Mouse (Mus musculus) left cerebral cortex, postnatal 4 days (tissue): ENCODE measurements around the gene Rgs14. TPM values are rescaled to one million over a fixed set of nuclear protein-coding genes. Genes with fewer than 3 reads are reported as not detected.
A peak's percentile ranks its signal among the peaks of the same experiment; 100 is the strongest.

Source experiments
- DNase-seq: peaks from one replicate; pipeline ENCODE4 v3.0.0-alpha.2; 2022
- intact Hi-C: fragments of 180-260 bp; cut with DNase I; formaldehyde crosslinking; loops from one replicate; pipeline ENCODE4 v1.15.1; 2025
- total RNA-seq, 2 experiments: library from RNA; stranded (reverse); gene quantifications; 2 replicates each; pipeline ENCODE4 v1.2.3; 2021

Rgs14 gene
- total RNA-seq, 2 experiments from 2014 or later: 4.3 to 6.3 TPM

DNA sequence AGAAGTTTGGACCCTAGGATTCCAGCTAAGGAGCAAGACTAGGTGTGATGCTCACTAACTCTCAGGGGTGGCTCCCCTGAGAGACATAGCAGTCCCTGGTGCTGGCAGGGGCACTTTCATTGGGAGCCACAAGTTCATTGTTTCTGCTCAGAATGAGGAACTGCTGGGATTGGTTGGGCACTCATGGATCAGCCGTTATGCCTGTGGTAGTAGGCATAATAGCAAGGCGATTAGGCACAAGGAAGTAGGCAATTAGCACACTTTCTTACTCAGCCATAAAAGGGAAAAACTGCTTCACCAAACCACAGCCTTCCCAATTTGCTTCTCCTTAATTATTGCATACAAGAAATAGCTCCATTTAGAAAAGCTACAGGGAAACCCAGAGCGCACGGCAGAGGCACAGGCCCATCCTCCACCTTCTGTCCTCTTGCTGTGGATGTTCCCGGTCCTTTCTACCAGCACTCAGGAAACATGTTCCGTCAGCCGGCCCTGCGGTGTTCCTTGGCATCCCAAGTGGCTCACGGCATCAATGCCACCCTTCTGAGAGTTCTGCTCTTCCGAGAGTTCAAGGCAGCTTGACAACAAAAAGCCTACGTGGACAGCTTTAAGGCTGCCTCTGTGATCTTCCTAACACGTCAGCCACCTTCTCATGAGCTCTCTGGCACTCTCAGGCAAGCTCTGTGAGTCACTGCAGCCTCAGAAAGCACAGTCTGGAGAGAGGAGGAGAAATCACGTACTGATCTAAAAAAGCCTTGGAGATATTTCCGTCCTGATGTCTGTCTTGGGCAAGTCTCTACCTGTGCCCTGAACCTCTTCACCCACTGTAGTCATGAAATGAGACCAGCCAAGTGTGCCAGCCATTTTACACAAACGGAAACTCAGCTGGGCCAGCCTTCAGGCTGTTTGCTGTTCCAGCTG, 34.7 kb downstream of the Rgs14 start:
- intact Hi-C loops: no loop called here
- DNase-seq: no peak

DNA sequence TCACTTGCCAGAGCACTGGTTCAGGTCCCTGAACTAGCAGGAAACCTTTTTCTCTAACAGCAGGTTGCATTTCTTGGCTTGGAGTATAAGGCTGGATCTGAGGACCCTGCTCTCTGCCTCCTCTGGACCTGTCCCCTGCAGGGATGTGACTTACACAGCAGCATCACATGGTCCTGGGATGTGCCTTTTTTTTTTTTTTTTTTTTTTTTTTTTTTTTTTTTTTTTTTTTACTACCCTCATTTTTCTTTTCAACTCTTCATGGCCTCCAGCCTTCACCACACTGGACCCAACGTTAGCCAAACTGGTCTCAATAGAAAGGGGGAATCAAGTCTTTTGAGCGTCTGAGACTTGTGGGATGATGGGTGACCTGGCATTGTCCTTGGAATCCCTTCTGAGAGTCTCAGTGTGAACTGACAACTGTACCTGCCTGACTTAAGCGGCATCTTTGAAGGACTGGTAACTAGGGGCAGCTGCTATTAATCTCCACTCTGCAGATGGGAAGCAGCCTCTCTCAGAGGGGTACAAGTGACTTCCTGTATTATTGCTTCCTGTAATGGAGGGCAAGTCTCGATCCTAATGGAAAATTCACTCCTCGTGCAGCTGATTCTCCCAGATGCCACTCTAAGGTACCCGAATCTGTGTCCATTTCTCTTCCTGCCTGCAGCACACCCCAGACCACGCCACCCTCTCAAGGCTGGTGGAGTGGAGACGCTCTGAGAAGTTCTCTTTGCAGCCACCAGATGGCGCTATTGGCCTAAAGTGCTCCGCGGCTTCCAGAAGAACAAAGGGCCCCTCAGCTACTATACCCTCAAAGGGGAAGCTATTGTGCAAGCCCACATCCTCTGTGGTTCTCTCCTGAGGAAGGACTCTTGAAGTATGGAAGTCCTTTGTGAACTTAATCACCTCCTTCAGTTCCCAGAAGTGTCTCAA, 35.6 kb downstream of the Rgs14 start:
- peak; percentile 78 for DNase-seq
- intact Hi-C loops: loop anchor here (5.0 kb wide), 1 partner anchor 107 kb away; the partner anchor contains the start of gene Pdlim7

- intact Hi-C loops: loop anchor here (5.0 kb wide), 1 partner anchor 106 kb away; the partner anchor contains the start of gene Pdlim7
- no peak for DNase-seq
Observed at GRCm38 (mm10) chr13:55405783-55406390, 36.4 kb downstream of the Rgs14 start.

DNA sequence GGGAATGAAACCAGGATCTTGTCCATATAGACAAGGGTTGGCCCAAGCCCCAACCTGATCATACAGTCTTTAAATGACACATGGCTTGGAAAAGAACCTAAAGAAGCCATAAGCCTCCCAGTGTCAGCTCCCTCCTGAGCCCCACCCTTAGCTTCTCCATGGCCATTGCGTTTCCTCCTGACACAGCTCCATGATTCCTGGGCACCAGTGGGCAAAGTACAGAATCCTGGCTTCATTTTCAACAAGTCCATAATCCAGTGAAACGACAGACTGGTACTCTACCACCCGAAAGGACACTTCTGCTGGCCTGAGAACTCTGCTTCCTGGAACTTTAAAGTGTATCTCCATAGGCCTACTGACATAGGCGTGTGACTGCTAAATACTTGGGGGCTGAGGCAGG, 37.8 kb downstream of the Rgs14 start:
- no peak for DNase-seq
- intact Hi-C loops: loop anchor here (5.0 kb wide), 1 partner anchor 105 kb away; the partner anchor contains the start of gene Pdlim7

- no peak for DNase-seq
- intact Hi-C loops: loop anchor here (5.0 kb wide), 1 partner anchor 104 kb away; the partner anchor contains the start of gene Pdlim7
Observed at GRCm38 (mm10) chr13:55408546-55409120, 39.1 kb downstream of the Rgs14 start.

GRCm38 (mm10) chr13:55411826-55412225, 42.3 kb downstream of the Rgs14 start:
- intact Hi-C loops: no loop called here
- DNase-seq: no peak

- intact Hi-C loops: no loop called here
- no peak for DNase-seq
Observed at GRCm38 (mm10) chr13:55412643-55413307, 43.2 kb downstream of the Rgs14 start.

GRCm38 (mm10) chr13:55413333-55413732, 43.8 kb downstream of the Rgs14 start:
- DNase-seq: no peak
- intact Hi-C loops: no loop called here

DNA sequence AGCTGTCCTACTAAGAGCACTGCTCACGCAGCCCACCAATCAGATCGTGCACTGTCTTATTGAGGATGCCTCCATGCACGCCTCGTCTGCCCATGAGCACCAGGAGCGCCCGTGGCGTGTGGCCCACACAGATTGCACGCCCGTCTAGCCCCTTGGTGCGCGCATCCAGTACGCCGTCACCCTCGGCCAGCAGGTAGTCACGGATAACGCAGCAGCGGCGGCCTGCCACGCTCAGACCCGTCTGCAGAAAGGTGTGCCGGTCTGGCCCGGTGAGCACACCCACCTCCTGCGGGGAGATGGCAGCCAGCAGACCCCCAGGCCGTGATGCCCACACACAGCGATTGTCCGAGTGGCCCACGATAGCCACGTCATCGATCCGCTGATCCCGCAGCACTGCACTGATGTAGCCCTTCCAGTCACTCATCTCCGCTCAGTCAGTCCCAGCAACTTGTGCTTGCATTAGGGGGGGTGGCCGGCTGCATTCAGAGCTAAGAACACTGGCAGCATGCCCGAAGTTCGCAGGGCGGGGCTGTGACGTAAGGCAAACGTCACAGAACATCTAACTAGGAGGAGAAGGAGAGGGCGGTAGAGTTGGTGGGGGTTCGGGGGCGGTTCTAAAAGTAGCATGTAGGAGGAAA, 45.3 kb downstream of the Rgs14 start, which contains the start of gene Pfn3:
Gene Pfn3, minus strand, starts transcription at position 490 of the 638 bp plus-strand sequence.
- DNase-seq: peak; percentile 60
- intact Hi-C loops: loop anchor here (5.0 kb wide), 1 partner anchor 52 kb away; no protein-coding TSS in a partner anchor

DNA sequence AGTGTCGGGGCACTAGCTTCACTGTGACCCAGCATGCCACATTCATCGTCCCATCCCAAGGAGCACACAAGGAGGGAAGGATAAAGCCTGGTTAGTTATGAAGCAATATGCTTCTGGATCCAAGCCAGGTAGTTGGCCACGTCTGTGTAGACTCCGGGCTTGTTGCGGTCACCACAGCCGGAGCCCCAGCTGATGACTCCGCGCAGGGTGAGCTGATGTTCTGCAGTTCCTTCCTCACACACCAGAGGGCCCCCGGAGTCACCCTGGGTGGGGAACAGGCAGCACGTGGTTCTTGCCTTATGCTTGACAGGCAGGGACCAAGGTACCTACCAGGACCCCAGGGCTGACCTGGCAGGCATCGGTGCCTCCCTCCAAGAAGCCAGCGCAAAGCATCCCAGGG, 48.5 kb downstream of the Rgs14 start:
- intact Hi-C loops: loop anchor here (5.0 kb wide), 1 partner anchor 49 kb away; no protein-coding TSS in a partner anchor
- peak; percentile 91 for DNase-seq

DNA sequence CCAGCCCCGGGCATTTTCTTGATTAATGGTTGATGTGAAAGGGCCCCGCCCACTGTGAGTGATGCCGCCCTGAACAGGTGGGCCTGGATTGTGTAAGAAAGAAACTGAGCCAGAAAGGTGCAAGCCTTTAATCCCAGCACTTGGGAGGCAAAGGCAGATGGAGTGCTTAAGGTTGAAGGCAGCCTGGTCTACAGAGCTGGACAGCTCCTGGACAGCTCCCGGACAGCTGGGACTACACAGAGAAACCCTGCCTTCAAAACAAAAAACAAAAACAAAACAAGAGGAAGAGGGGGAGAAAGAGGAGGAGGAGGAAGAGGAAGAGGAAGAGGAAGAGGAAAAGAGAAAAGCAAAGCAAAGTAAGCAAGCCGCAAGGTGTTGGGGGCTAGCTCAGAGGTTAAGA, 49.6 kb downstream of the Rgs14 start:
- intact Hi-C loops: loop anchor here (5.0 kb wide), 1 partner anchor 48 kb away; no protein-coding TSS in a partner anchor
- no peak for DNase-seq

DNA sequence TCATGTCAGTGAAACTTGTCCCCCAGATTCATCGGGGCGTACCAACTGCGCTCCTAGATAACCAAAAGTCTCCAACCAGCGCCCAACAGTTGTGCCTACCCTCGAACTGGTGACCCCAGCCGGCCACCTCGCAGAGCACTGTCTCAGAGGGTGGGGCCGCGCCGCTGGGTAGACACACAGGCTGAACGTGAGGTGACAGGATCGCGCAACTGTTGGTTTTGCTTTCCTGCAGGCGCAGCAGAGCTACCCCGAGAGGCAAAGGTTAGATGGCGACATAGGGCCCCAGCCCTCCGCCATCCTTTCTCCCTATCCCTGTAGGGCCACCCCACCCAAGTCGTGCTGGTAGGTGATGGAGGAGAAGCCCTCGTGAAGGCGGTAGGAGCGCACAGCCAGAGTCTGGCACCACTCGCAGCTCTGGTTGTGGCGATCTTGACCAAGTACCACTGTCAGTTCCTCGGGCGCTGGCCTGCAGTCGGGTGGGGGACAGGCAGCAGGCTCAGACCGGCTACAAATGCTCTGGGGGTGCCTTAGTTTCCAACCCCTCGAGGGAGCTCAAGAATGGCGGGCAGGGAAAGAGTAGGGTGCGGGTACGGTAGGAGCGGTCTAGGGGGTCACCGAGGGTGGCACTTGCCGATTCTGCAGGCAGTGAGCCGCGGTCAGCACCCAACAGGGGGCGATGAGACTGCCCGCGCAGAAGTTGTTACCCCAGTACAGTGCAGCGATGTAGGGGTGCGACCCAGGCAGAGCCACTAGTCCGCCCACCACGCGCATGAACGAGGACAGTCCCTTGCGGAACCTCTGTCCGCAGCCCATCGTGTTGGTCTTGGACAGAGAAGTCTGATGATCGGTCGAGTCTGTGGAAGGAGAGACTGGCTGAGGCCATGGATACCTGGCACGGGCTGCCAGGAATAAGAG, 50.7 kb downstream of the Rgs14 start:
- intact Hi-C loops: loop anchor here (5.0 kb wide), 1 partner anchor 97 kb away; no protein-coding TSS in a partner anchor
- no peak for DNase-seq

DNA sequence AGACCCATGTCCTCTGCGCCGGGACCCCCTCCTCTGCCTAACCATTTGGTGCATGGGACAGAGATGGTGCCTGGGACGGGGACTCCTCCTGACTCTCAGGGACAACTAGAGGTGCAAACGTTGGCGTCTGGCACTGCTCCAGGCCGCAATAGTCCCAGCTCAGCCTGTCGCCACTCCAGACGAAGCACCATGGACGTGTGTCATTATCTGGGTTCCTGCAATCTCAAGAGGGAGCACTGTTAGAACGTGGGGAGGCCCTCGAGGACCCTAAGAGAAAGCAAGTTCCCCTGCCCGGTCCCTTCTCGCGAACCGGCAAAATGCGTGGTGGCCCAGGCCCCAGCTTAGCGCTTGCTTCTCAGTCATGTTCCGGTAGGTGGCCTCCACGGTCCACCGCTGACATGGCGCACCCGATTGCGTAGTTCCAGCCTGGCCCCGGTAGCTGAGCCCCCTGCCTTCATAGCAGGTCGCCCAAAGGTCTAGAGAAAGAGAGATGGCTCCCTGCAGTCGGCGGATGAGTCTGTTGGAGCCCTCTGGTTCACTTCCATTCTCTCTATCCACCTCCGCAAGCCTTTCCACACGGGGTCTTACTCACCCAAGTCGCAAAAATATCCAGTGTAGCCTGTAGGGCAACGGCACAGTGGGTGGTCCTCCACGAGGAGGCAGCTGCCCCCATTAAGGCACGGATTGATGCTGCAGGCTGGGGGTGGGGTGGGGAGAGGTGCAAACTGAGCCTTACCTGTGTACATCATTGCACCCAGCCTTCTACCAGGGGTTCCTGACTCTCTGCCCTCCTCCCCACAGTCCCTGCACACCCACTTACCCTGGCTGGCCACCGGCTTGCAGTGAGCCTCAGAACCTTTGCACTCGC, 51.6 kb downstream of the Rgs14 start:
- DNase-seq: peak; percentile 72
- intact Hi-C loops: loop anchor here (5.0 kb wide), 1 partner anchor 96 kb away; no protein-coding TSS in a partner anchor

GRCm38 (mm10) chr13:55426613-55427012, 57.1 kb downstream of the Rgs14 start, which contains the start of gene F12:
TSS of gene F12 (minus strand) at chr13:55426793.
- DNase-seq: no peak
- intact Hi-C loops: no loop called here

DNA sequence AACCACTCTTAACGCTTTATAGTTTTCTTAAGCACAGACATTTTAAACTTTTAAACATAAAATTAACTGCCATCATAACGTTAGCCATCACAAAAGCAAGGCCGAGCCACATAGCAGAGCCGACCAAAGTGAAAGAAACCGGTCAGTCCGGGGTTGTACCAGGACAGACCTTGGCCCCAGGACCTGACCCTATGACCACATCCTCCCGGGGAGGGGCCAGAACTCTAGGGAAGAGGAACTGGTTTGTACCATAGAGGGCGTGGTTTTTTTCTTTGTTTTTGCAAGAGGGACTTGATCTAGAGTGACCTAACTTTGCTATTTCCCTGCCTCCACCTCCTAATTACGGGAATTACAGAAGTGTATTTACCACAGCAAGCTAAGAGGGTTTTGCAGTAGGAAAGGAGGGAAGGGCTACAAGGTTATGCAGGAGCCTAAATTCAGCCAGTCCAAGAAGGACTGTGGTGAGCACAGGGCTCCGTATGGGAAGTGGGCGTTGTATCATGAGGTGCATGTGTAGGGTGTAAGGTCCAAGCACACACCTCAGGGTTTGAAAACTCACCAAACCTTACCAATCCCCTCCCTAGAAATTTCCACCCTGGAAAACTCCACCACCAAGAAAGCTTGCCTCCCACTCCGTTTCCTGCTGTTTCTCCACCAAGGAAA, 59.8 kb downstream of the Rgs14 start:
- no peak for DNase-seq
- intact Hi-C loops: no loop called here

- DNase-seq: no peak
- intact Hi-C loops: no loop called here
Observed at GRCm38 (mm10) chr13:55430566-55430965, 61.0 kb downstream of the Rgs14 start.
